Mouse (Mus musculus) liver (tissue): Measurements from ENCODE around the gene Crlf3.
"Not testable (repeated sequence)": the region's sequence is repeated elsewhere in the genome, so short reads cannot be mapped to it uniquely, and the experiment has no call there.

Experiments
- DNase-seq: peaks from one replicate; pipeline ENCODE4 v3.0.0-alpha.2; 2020; ENCODE audit warnings: mixed read lengths

Crlf3 gene

DNA sequence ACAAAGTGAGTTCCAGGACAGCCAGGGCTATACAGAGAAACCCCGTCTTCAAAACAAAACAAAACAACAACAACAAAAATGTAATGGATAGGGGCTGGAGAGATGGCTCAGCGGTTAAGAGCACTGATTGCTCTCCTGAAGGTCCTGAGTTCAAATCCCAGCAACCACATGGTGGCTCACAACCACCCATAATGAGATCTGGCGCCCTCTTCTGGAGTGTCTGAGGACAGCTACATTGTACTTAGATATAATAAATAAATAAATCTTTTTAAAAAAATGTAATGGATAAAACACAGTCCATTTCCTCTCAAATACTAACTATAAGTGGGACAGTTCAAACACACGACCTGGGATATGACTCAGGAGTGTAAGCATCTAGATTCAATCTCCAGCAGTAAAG is 14.4 kb downstream of the Crlf3 start:
- DNase-seq, result not testable (repeated sequence)

DNA sequence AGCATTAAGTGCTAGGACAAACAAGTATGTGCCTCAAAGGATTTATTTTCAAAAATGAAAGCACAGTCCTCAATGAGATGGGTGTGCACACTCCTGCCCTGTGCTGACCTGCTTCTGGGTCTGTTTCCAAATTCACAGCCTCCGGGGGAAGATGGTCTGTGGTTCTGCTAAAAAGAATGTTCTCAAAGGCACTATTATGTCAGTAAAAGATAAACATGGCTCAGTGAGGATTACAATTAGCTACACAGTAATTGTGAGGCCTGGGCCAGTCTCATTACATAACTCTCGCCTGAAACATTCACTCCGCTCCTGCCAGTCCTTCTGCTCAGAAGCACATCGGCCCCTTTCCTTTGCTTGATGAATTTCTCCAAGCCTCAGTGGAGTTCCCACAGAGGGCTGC is 18.6 kb downstream of the Crlf3 start:
- no peak for DNase-seq

DNA sequence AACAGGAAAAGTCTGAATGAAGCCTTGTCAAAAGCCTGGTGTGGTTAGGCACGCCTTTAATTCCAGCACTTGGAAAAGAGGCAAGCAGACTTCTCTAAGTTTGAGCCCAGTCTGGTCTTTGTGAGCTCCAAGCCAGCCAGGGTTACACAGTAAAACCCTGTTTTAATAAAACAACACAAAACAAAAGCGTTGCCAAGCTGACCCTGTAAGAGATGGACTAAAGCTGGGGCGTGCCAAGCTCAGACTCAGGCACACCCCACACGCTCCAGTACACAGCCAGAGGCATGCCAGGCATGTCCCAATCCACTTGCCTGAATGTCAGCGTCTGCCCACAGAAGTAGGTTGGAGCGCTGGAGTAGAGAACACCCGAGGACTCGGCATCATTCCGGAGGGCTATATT is 24.6 kb downstream of the Crlf3 start:
- no peak for DNase-seq

DNA sequence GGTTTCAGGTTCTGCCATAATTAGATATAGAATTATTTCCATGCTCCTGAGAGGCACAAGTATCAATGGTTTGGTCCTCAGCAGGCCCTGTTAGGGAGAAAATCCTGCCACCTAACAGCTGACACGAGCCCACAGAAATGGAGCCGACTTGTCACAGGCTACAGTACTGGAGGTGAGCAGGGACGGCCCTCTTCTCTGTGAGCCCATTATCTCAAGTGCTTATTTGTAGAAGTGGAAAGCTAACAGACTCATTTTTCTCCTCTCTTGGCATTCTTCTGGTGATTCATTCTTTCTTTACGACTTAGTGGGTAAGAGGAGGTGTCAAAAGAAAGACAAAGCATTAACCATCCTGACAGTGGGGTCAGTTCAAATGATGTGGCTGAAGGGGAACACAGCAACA is 26.1 kb downstream of the Crlf3 start:
- DNase-seq, result no peak

DNA sequence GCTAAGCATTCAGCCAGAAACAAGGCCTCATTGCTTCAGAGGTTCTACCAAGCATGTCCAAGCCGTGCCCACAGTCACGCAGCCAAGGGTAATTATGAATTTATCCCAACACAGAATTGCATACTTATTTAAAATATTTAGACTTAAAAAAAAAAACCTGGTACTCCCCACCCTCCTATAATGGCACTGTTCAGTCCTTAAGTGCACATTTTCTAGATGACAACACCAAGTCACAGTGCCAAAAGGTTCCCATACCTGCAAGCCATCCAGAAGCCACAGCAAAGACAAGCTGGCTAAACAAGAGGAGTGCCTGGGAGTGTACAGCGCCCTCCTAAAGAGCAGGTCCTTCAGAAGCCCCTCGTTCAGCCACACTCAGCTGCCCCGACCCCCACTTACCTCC is 27.6 kb downstream of the Crlf3 start:
- no peak for DNase-seq

DNA sequence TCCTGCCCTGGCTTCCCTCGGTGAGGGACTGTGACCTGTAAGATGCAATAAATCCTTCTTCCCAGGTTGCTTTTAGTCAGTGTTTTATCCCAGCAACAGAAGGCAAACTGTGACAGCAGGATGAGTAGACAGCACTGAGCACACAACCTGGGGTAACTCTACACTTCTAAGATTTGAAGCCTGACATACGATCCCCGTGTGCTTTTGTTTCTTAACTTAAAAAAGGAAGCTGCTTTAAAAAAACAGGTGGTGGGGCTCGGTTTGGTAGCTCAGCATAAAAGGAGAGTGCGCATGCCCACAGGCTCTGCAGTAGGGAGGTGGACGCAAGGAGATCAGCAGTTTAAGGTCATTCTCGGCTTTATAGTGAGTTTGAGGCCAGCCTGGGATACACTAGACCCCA is 28.3 kb downstream of the Crlf3 start:
- no peak for DNase-seq

DNA sequence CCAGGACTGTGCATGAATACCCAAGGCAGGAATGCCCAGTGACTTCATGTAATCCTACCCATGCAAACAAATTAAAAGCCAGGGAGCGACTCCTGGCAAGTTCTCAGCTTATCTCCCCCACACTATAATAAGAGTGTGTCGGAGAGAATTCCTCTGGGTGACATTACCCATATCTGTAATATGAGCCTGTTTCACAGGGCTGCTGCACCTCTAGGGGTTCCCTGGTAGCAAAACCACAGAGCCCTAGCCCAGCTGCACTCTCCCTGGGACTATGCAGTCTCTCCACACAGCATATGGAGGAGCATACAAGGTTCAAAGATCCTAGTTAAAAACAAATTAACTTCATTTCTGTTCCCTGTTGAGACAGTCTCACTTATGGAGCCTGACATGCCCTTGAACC is 30.7 kb downstream of the Crlf3 start:
- DNase-seq, result no peak

DNA sequence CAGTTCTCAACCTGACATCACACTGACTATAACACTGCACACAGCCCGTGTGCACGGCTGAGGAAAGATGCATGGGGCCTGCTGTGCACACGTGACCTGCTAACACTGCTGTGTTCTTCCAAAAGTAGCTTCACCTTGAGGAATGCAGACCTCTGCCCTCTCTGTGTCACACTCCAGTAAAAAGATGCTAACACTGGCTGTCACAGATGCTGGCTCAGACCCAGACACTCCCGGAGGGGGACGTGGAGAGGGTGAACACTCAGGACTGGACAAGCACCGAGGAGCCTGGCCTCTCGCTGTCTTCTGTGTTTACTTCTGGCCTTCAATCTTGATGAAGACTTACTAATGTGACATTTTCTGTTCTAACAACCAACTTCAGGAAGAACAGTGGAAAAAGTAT is 33.9 kb downstream of the Crlf3 start:
- no peak for DNase-seq

DNA sequence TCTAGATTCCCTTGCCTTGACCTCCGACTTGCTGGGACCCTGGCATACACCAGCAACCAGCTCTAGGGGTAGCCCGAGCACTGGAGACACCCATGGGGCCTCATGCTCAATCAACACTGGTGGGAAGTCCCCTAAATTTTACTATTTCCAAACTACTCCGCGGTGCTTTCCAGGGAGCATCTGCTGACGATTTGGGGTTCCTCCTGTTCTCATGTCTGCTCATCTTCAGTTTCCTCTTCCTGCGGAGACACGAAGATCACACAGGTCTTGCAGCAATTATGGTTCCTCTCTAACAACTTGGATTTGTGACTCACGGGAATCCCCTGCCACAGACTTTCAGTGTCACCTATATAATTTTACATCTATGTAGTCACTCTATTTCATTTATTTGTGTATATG is 37.4 kb downstream of the Crlf3 start:
- no peak for DNase-seq

DNA sequence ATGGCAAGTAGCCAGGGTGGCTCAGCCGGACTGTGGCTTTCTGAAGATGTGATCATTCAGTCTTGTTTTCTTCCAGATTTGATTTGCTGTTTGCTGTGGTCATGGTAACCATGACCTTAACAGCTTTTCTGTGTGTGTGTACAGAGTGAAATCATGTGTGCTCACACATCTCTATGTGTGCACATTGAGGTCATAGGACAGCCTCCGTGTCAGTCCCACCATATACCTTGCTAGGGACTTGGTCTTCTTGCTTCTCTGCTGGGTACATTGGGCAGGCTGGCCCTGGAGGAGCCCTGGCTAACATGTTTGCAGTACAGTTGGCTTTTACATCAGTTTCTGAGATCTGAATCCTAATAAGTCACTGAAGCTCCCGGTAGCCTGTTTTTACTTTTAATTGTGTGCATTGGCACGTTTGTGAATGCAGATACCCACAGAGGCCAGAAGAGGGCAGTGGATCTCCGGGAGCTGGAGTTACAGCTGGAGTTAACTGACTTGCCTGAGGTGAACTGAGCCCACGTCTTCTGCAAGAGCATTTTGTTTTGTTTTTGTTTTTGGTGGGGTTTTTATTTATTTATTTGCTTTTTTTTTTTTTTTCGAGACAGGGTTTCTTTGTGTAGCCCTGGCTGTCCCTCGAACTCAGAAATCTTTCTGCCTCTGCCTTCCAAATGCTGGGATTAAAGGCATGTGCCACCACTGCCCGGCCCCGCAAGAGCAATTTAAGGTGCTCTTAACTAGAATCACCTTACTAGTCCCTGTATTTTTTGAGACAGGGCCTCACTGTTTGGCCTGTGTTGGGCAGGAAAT is 38.0 kb downstream of the Crlf3 start:
- peak; percentile 51 for DNase-seq

DNA sequence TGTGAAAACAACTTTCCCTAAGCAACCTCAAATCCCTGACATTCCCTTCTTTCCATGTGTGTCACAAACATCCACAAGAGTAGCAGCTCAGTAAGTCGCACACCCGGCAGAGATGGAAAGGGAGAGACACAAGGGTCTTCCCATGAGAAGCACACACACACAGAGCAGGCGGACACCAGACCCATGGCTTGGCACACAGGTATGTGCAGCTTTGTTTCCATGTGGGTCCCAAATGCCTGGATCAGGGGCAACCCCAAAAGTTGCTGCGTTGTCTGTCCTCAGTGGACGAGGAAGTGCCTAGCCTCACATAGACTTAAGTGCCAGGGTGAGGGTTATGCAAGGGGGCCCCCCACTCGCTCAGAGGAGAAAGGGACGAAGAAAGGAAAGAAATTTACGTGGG is 43.3 kb downstream of the Crlf3 start:
- no peak for DNase-seq

DNA sequence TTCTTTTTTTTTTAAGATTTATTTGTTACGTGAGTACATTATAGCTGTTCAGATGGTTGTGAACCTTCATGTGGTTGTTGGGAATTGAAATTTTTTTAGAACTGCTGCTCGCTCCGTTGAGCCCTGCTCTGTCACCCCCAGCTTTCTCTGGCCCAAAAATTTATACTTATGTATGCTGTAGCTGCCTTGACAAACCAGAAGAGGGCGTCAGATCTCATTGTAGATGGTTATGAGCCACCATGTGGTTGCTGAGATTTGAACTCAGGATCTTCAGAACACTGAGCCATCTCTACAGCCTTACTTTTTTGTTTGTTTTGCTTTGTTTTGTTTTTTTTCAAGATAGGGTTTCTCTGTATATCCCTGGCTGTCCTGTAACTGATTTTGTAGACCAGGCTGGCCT is 59.5 kb downstream of the Crlf3 start:
- no peak for DNase-seq

DNA sequence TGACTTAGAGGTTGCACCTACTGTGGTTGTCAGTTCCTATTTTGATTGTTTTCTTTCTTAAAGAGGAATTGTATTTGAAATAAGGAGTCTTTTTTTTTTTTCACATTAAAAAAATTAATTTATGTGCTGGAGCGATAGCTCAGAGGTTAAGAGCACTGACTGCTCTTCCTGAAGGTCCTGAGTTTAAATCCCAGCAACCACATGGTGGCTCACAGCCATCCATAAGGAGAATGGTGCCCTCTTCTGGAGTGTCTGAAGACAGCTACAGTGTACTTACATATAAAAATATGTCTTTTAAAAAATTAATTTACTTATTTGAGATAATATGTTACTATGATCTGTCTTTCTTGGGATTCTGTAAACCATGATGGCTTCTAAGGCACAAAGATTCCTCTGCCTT is 61.0 kb downstream of the Crlf3 start:
- DNase-seq, result no peak

DNA sequence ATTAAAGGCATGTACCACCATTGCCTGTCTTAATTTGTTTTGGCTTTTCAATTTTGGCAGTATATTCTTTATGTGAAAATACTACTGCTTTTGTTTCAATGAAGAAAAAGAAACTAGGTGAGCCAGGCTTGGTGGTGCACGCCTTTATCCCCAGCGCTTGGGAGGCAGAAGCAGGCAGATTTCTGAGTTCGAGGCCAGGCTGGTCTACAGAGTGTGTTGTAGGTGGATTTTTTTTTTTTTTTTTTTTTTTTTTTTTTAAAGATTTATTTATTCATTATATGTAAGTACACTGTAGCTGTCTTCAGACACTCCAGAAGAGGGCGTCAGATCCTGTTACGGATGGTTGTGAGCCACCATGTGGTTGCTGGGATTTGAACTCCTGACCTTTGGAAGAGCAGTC is 64.3 kb downstream of the Crlf3 start:
- not testable (repeated sequence) for DNase-seq
